Mouse (Mus musculus) left cerebral cortex, adult 8-10 months (tissue): ENCODE results near the gene Mettl24. TPM values are rescaled to one million over a fixed set of nuclear protein-coding genes. Genes with fewer than 3 reads are reported as not detected.

Source experiments
- DNase-seq, 2 experiments: peaks; one replicate each; pipeline ENCODE4 v3.0.0; 2022; ENCODE audit warnings: low spot score in 2 of 2
- total RNA-seq, 4 experiments: library from RNA; stranded (reverse); gene quantifications; 2 replicates each; pipeline ENCODE4 v1.2.4; 2022

Gene Mettl24
- total RNA-seq, 4 experiments from 2014 or later: 2.9 to 4.3 (median 3.2) TPM

DNA sequence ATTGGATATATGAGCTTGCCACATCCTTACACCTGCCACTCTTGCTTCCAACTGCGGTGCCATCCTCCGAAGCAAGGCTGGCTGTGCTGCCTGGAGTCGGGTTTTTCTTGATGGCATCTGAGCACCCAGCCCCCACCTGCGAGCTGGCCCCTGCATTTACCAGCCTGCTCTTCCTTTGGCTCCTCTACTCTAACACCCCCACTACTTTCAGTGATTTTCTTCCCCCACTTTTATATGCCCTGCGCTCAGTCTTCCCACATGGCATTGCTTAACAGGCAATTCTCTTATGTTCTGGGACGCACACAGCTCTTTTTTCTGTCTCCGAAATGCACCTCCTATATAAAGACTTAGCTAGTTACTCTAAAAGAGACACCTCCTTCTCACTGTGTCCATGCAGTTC is 1.2 kb downstream of the Mettl24 start:
- peak in 1 of 2 experiments; percentile 75 for DNase-seq

DNA sequence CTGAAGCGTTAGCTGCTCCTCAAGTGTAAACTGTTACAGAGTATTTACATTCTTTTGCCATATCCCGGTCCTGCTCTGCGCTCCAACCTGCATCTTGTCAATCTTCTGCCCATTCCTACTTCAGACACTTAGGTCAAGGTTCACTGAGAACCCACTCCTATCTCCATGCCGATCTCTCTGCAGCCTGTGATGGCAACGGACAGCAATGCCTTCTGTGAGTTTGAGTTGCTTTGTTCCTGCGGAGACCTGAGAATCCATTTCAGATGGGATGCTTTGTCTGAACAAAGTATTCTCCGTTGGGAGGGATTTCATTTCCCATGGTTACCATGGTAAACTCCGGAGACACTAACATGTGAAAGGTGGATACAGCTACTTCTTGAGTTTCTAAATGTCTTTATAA is 2.6 kb downstream of the Mettl24 start:
- no peak for DNase-seq

DNA sequence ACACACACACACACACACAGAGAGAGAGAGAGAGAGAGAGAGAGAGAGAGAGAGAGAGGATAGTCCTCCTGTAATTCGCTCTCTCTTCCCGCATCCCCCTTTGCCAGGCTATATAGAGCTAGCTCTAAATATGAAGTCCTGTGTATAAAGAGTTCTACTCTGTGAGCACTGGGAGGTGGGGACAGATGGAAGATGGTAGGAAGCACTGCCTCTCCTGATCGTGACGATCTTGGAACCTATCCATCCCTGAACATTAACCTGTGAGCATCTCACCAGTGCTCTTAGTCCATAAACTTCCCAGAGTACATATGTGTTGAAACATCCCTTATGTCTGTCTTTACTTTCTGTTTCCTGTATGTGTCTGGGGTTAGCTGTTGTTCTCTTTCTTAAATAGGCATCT is 3.9 kb downstream of the Mettl24 start:
- no peak for DNase-seq

DNA sequence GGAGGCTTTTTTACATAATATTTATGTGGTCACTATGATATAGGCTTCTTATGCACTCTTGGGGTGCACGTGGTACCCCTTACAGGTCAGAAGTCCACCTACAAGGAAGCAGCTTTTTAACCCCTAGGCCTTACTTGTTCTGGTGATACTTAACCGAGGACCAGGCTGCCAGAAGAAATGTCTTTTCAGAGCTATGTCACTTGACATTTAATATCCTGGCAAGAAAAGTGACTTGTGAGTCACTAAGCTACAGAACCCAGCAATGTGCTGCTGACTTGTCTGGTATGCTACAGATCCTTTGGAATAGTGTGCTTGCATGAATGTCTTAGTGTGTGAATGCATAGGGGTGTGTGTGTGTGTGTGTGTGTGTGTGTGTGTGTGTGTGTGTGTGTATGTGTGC is 4.3 kb downstream of the Mettl24 start:
- DNase-seq: peak in 1 of 2 experiments; percentile 37

DNA sequence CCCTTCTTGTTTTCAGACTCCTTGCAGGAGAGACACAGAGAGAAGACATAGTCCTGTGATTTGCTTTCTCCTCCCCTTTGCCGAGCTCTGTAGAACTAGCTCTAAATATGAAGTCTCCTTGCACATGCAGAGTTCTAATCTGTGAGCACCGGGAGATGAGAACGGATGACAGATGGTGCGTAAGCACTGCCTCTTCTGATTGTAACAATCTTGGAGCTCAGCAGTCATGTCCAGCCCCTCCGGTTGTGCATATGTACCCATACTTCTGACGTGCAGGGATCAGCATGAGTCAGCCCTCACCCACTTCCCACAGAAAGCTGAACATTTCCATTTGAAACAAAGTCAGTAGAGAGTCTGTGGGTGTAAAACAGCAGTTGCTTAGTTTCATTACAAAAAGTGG is 5.2 kb downstream of the Mettl24 start:
- DNase-seq: peak in 1 of 2 experiments; percentile 92

DNA sequence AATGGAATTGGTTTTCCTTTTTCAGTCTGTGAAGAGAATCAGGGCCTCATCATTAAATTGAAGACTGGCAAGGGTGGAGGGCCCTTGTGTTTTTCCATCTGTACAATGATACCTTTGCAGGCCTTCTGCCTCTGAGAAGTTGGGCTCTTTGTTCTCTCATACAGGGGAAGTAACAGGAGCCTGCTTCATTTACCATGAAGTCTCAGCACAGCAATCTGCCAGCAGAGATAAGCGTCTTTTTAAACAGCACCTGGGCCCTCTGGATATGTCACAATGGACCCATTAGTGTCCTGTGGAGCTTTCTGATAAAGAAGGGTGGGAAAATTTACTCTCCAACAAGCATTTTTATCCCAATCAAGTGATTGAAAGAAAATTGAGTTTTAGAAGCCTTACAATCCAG is 5.8 kb downstream of the Mettl24 start:
- DNase-seq: no peak

DNA sequence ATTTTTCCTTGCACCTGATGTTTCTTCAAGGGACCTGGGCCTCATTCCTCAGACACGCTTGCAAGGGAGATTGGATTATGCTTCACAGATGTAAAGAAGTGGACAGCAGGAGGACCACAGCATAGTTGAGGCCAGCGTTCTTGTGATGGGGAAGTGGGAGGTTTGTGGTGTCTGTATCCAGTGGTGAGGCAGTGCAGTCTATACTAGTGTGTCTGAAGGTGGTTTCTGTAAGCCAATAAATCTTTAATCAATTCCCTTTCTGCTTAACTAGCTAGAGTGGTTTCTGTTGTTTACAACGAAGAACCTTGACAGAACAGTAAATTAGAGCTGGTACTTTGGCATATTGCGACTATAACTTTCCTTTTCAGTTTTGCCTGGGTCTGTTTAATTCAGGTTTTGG is 15.6 kb downstream of the Mettl24 start:
- DNase-seq: no peak

DNA sequence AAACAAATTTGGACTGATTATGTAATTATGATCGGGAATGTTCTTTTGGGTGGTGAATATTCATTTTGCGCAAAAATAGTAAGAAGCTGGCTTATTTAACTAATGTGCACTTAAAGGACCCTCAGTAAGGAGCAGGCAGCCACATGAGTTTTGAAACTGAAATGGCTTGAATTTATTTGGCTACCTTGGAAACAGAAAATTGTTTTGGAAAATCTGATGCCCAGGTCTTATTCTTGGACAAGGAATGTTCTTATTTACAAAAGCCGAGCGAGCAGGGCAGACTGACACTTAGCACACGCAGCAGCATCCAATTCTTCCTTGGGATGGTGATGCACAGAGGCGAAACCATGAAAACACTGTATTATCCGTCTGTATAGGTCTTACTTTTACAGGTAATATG is 28.0 kb downstream of the Mettl24 start:
- no peak for DNase-seq

DNA sequence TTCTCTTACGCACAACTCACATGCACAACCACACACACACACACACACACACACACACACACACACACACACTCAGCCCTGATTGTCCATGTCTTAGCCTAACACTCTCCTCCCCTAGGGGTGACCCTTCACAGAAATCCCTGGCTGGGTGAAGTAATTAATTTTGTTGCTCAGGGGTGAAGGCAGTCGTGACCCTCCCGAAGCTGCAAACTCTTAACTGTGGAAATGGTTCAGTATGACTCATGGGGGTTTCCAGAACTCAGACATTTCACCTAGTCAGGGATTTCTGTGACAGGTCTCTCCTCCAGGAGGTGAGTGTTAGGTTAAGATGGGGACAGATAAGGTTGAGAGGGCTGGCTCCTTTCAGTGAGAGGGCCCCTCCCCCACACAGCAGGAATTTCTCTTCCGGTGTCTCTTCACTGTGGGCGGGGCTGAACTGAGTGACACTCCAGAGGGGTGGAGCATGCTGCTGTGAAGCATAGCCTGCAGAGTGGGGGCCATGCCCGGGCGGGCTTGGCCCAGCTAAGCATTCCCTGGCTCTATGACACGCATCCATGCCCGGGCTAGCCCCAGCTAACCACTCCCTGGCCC is 30.0 kb downstream of the Mettl24 start:
- DNase-seq: no peak

DNA sequence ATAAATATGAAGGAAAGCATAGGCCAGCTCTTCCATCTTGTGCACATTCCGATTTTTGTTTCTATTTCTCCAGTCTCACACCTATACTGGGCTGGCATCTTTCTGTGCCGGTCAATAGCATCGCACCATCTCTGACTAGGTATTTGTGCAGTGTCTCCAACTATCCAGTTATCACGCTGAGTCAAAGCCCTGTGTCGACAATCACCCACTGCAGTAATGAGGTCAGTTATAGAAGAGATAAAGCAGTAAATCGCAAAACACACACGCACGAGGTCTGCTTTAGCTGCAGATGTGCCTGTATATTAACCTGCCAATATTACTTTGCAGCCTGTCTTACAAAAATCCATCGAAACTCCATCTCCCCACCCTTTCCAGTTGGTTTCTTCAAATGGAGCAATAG is 30.7 kb downstream of the Mettl24 start:
- DNase-seq: no peak

DNA sequence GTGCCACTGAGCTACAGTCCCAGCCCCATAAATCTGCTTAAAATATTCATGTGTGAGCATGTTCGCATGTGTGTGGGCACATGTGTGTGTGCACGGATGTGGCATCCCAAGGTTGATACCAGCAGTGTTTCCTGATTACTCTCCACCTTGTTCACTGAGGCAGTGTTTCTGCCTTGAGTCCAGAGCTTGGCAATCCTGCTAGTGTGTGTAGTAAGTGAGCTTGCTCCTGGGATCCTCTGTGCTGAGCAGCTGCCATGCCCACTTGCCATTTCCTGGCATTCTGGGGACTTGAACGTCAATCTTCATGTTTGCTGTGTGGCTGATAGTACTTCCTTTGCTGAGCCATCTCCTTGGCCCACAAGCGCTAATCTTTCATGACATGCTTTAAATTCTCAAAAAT is 32.1 kb downstream of the Mettl24 start:
- DNase-seq: no peak

DNA sequence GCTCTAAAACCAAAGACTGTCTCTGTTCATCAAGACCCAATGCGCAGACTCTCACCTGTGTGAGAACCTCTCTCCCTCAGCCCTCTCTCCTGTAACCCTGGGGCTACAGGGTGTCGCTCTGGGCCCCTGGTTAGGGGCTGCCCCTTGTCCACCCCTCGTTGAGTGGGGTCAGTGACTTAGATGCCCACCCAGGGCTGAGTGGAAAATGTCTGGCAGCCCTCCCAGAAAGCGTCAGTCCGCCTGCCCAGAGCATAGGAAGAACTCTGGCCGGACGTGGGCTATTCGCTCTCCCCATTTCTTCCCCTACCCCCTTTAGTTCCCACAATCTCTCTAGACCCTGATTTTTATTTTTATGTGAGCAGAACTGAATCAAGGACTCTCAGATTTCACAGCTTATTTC is 33.2 kb downstream of the Mettl24 start:
- no peak for DNase-seq

DNA sequence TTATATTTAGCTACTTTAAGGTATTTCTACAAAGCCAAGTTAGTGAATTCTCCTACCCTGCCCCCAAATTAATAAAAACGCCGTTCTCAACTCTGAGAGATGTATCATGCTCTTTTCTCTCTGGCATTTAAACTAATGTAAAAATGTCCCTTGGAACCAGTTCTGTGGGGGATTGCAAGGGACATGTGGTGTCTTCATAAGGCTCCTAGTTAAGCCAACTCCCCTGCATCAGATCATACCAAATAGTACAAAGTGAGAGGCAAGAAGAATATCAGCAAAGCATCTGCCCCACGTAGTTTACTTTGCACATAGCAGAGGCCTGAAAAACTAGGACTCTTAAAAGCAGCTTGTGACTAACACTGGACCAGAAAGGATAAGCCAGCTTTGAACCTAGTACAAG is 33.6 kb downstream of the Mettl24 start:
- peak in 1 of 2 experiments; percentile 48 for DNase-seq

DNA sequence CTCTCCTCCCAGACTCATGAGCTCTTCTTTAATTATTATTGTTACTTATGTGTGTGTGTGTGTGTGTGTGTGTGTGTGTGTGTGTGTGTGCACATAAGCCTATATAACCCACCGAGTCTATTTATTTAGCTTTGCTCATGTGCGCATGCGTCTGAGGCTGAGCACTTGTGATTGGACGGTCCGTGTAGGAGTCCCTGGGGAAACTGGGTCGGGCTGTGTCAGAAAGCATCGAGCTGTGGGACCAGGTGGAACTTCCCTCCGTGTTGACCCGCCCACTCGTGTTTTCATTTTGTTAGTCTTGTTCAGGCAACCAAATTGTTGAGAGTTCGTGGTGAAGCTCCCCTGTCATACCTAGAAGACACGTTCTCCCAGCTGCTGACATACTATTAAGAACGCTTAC is 35.3 kb downstream of the Mettl24 start:
- DNase-seq: no peak

DNA sequence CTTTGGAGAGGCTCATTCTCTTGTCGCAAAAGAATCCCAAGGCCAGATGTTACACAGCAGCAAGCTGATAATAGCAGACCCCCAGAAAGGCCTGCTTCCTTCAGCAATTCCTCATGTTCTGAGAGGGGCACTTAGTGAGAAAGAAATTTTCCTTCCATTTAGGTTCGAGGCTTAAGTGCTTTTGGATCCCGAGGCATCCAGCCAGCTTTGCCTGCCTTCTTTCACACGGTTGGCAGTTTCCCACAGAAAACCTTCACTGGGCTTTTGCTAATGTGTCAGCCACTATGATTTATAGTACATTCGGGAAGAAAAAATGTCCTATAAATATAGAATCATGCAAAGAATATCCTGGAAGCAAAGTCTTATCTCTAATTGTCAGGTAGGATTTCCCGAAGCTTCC is 36.0 kb downstream of the Mettl24 start:
- DNase-seq: no peak

DNA sequence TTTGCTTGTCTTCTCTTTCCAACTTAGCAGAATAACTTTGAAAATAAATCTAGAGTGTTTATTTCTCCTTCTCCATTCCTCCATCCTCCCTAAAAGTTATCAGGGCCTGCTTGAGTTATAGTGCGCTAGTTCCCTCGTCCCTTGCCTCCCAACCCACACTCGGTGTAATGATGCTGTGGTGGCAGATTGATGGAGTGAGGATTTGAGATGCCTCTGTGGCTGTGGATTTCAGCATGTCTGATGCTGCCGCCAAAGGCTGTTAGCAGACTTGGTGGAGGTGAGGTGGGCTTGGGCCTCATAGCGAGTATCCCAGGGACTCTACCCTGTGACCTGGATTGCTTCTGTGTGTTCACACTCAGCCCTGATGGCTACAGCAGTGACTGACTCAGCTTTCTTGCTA is 37.8 kb downstream of the Mettl24 start:
- DNase-seq: no peak

DNA sequence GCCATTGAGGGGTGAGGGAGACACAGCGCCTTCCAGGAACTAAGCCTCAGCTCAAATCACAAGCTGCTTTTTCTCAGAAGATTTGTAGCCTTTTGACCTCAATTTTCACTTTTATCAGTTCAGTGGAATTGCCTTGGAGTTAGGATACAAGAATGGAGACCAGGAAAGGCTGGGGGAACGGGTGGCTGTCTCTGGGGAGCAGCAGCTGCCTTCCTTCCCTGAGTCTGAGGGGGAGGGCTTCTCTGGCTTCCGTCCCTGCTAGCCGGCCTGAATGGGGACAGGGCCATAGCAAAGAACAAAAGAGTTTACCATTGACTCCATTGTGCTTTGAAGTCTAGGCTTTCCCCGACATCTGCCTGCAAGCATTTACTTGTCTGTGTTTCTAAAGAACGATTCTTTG is 41.3 kb downstream of the Mettl24 start:
- DNase-seq: no peak

DNA sequence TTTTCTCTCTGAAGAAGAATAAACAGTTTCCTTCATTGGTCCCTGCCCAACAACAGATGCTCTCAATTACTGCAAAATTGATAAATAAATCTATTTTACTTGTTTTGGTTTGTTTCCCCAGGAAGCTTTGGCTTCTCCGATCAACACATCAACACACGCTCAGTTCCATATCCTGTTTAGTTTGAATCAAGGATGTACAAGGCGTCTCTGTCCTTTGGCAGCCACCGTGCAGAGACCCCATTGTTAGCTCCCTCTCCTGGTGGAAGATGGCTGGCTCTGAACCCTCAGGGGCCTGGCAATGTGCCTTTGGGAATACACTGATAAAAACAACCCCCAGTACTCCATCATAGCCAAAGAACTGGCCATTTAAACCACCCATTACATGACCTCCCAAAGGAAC is 42.0 kb downstream of the Mettl24 start:
- DNase-seq: no peak

DNA sequence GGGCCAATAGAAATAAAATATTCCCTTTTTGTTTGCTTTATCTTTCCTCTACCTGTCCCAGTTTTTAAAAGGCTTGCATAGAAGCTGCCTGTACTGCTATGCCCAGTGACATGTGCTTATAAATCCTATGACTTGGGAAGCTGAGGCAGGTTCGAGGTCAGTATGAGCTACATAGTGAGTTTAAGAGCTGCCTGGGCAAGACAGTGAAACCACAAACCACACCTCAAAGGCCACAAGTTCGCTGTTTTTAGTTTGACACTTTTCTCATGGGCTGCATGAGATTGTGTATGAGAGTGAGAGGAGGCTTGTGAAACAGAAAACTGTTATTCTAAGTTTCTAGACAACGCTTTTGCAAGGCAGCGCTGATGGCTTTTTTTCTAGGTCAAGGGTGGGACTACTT is 42.4 kb downstream of the Mettl24 start:
- no peak for DNase-seq

DNA sequence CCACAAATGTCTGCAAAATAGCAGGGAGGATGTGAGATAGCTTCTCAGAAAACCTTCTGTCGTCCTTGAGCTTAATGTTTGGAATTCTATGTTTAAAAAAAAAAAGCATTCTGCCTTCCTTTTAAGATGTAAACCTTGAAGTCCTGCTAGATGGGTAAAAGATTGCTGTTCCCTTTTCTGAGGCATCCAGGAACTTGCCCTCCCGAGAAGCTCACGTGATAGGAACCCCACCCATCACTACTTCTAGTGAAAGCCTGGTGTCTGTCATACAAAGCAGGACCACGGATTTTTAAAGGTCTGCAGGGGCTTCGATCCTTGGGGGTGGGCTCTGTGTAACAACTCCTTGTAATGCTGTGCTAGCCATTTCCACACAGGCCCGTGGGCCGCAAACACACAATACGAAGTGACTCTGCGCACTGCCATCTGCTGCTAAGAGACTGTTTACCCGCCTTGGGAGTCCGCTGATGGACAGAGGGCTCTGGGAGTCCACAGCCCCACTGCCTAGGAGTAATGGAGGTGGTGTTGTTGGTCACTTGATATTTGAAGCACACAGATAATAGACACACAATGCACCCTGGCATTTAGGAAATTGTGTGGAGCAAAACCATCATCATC is 43.3 kb downstream of the Mettl24 start:
- no peak for DNase-seq

DNA sequence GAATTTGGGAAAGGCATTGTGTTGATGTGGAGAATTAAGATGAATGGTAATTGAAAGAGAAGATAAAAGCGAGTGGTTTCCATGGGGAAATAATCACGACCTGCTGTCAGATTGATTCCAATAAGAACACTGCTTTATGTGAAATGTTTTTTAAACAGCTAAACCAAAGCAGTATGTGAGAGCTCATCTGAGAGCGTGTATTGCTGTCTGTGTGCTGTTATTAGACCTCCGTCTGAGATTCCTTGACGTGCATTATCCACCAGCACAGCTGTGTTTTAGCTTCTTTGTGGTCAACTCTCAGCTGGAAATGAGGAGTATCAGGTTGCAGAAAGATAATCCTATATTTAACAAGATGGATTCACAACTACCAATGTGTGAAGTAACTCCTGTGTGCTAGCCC is 43.9 kb downstream of the Mettl24 start:
- no peak for DNase-seq

DNA sequence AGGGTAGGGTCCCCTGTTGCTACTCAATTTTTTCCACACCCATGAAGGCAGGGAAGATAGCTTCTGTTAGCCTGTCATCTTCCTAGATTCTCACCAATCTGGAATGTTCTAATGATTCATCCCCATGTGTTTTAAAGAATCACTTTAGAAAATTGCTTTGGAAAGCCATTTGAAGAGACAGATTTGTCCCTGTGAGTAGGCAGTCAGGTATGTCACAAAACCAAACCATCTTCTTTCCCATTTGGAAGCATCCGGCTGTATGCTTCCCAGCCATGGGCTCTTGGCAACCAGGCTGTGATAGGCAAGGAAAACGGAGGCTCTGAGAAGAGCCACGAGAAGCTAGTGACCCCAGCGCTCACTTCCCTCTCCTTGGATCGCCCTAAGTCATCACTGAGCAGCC is 47.1 kb downstream of the Mettl24 start:
- DNase-seq: no peak

DNA sequence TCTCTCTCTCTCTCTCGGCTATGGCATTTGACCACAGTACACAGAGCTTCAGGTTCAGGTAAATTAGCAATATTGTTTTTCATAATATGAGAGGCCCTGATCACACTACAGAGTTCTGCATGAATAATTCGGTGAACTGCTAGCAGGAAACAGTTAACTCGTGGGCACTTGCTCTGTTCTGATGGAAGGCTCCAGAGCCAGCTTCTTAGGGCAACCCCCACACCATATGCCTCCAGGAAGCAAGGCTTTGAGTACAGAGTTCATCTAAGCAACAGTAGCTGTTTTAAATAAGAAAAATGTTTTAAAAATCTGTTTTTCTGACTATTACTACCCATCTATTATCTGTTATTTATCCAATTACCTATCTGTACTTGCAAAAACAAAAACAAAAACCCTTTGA is 50.2 kb downstream of the Mettl24 start:
- DNase-seq: no peak

DNA sequence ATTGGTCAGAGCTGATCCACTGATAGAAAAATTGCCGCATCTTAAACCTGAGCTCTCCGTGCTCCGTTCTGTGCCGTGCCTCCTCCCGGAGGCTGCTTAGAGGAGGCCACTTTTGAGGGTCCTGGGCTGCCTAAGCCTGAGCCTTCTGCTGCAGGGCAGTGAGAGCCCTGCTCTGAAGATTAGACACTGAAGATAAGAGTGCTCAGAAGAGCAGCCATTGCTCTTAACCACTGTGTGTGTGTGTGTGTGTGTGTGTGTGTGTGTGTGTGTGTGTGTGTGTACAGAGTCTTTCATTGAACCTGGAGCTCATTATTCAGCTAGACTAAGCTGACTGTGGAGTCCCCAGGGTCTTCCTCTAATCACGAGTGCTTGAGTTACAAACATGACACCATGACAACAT is 53.1 kb downstream of the Mettl24 start:
- no peak for DNase-seq
